Mouse (Mus musculus): ENCODE results near the gene Cflar. TPM values are rescaled to one million over a fixed set of nuclear protein-coding genes. Genes with fewer than 3 reads are reported as not detected.

The Cflar gene
- polyA plus RNA-seq, 1 experiment from 2014 or later: 73.1 TPM

DNA sequence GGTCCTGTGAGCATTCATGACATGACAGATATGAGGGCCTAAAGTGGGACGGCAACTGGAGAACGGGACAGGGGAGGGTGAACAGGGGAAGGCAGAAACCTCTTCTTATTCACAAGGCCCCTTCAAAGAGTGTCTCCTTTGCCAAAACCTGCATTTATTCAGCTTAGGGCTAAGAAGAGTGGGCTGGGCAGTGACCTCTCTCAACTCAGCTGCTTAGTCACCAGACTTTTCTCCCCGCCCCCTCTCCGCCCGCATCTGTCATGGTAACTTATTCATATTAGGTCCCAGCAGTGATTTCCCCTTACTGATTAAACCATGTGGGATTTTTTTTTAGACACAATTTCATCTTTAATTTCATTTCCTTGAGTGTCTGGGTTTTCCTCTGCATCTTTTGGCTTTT is 14.5 kb downstream of the Cflar start:
- ATAC-seq: no peak
- in situ Hi-C loops (cut with MboI; ENCODE audit: low pct_unique_long_range_greater_than_20kb): no loop called here
- DNase-seq (ENCODE audit: low read depth, low spot score): no peak
- POLR2A ChIA-PET: interaction anchor here (0.7 kb wide), 1 partner anchor 12 kb away, joined by 4 read pairs; no protein-coding TSS in a partner anchor
- TF ChIP-seq CTCF (IDR thresholded peaks at IDR 0.05): no peak
- H3K27me3 ChIP-seq: no peaks in the 10 kb centered on the region
- CTCF ChIA-PET: no interaction called here

DNA sequence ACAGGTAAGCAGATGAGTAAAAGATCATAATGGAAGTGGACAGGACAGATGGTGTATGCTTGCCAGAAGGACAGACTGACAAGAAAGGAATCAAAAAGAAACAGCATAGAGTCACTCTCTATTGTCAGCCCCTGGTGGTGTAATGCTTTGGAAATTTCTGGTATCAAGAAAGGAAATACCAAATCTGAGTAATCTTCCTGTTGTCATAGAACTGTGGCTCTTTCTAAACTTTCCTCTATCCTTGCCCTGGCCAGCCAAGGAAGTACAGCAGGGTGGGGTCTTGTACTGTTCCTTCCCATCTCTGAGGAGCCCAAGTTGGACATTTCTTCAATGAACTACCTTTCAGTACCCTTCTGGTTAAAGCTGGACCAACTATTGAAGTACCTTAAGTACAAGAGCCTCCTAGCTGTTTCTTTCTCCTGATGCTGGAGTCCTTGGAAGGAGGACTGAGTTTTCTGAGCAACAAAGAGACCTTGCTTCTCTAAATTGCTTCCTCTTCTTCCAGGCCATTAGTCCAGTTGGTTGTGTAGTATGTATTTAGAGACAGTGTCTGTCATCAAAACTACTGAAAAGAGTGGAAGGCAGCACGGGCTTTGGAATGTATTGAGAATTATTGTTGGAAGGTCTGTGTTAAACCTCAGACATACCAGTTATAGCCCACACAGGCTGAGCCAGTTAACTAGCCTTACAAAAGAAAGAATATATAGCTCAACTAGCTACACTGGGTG is 15.9 kb downstream of the Cflar start:
- POLR2A ChIA-PET: interaction anchor here (1.2 to 1.4 kb wide), 2 partner anchors 9 to 12 kb away, joined by 3 to 6 read pairs; no protein-coding TSS in a partner anchor

GRCm38 (mm10) chr1:58727747-58728589 is 16.7 kb downstream of the Cflar start:
- CTCF ChIA-PET: interaction anchor here (1.1 kb wide), 1 partner anchor 13 kb away, joined by 3 read pairs; no protein-coding TSS in a partner anchor

More for the DNA sequence above, 15.9 kb downstream of the Cflar start:
- CTCF ChIA-PET: interaction anchor here (1.1 kb wide), 1 partner anchor 14 kb away, joined by 3 read pairs; no protein-coding TSS in a partner anchor
- in situ Hi-C loops (cut with MboI; ENCODE audit: low pct_unique_long_range_greater_than_20kb): no loop called here
- ATAC-seq (no peak), DNase-seq (ENCODE audit: low read depth, low spot score) (no peak)
- no peaks in the 10 kb centered on the region for H3K27me3 ChIP-seq
- no peak for TF ChIP-seq CTCF (IDR thresholded peaks at IDR 0.05)

DNA sequence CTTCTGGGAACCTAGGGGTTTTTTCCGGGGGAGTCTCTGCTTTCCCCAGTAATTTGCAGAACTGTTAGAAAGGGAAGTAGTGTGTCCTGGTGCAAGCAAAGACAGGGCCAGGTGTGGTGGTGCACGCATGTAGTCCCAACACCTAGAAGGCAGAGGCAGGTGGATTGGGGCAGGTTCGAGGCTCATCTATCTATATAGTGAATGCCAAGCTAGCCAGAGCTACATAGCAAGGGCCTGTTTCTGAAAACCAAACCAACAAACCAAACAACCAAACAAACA is 17.2 kb downstream of the Cflar start:
- DNase-seq (ENCODE audit: low read depth, low spot score) (no peak), ATAC-seq (no peak)
- ChIA-PET CTCF (interaction anchor here (1.1 kb wide), 1 partner anchor 12 kb away, joined by 3 read pairs; no protein-coding TSS in a partner anchor), POLR2A (interaction anchor here (1.4 kb wide), 1 partner anchor 13 kb away, joined by 6 read pairs; no protein-coding TSS in a partner anchor)
- in situ Hi-C loops (cut with MboI; ENCODE audit: low pct_unique_long_range_greater_than_20kb): no loop called here
- no peak for TF ChIP-seq CTCF (IDR thresholded peaks at IDR 0.05)
- H3K27me3 ChIP-seq: no peaks in the 10 kb centered on the region

More at GRCm38 (mm10) chr1:58727747-58728589, 16.7 kb downstream of the Cflar start:
- POLR2A ChIA-PET: interaction anchor here (1.2 to 1.4 kb wide), 2 partner anchors 9 to 12 kb away, joined by 3 to 6 read pairs; no protein-coding TSS in a partner anchor
- DNase-seq (ENCODE audit: low read depth, low spot score): no peak
- in situ Hi-C loops (cut with MboI; ENCODE audit: low pct_unique_long_range_greater_than_20kb): no loop called here
- H3K27me3 ChIP-seq: no peaks in the 10 kb centered on the region
- TF ChIP-seq CTCF (IDR thresholded peaks at IDR 0.05): no peak
- no peak for ATAC-seq

DNA sequence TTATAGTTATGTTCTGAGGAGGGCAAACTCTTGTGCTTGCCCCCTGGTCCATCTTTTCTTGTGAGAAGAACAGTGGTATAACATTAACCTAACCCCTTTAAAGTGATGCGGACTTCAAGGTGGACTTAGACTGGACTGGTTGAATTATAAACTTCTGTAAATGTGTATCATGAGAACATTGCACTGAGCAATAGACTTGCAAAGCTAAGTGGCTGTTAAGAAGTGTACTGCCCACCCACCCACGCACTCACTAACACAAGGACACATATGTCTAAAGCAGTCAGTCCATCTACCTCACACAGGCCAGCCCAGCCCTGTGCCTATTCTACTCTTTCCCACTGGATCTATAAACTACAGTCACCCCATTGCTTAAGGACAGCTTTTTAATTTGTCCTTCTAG is 22.3 kb downstream of the Cflar start:
- TF ChIP-seq CTCF (IDR thresholded peaks at IDR 0.05): no peak
- DNase-seq (ENCODE audit: low read depth, low spot score): no peak
- no peak for ATAC-seq
- no peaks in the 10 kb centered on the region for H3K27me3 ChIP-seq
- in situ Hi-C loops (cut with MboI; ENCODE audit: low pct_unique_long_range_greater_than_20kb): no loop called here
- CTCF ChIA-PET: no interaction called here
- POLR2A ChIA-PET: no interaction called here

- DNase-seq (ENCODE audit: low read depth, low spot score): no peak
- POLR2A ChIA-PET: no interaction called here
- CTCF ChIA-PET: interaction anchor here (0.9 to 1.2 kb wide), 2 partner anchors 11 to 13 kb away, joined by 3 to 4 read pairs; no protein-coding TSS in a partner anchor
- no peak for TF ChIP-seq CTCF (IDR thresholded peaks at IDR 0.05)
- H3K27me3 ChIP-seq: no peaks in the 10 kb centered on the region
- ATAC-seq: no peak
- in situ Hi-C loops (cut with MboI; ENCODE audit: low pct_unique_long_range_greater_than_20kb): no loop called here
Observed at GRCm38 (mm10) chr1:58734043-58734920, 23.0 kb downstream of the Cflar start.

DNA sequence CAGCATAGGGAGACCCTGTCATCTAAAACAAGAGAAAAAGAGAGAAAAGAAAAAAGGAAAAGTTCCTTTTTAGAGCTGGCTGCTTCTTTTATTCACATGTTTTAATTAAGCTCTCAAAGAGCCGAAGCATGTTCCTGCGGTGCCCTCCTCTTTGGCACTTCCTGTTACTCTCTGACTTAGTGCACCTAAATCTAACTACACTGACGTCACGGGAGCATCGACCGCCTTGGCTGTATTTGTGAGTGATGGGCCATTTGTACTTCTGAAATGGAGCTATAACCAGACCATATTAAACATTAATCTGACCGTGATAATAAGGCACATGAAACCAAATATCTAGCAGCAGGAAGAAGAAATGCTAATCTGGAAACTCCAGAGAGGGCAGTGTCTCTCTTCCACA is 24.7 kb downstream of the Cflar start:
- no peaks in the 10 kb centered on the region for H3K27me3 ChIP-seq
- no peak for DNase-seq (ENCODE audit: low read depth, low spot score)
- TF ChIP-seq CTCF (IDR thresholded peaks at IDR 0.05): no peak
- ChIA-PET CTCF (interaction anchor here (0.7 kb wide), 1 partner anchor 12 kb away, joined by 3 read pairs; no protein-coding TSS in a partner anchor), POLR2A (interaction anchor here (0.5 to 1.1 kb wide), 2 partner anchors 11 to 19 kb away, joined by 3 to 9 read pairs; no protein-coding TSS in a partner anchor)
- no peak for ATAC-seq
- in situ Hi-C loops (cut with MboI; ENCODE audit: low pct_unique_long_range_greater_than_20kb): no loop called here

DNA sequence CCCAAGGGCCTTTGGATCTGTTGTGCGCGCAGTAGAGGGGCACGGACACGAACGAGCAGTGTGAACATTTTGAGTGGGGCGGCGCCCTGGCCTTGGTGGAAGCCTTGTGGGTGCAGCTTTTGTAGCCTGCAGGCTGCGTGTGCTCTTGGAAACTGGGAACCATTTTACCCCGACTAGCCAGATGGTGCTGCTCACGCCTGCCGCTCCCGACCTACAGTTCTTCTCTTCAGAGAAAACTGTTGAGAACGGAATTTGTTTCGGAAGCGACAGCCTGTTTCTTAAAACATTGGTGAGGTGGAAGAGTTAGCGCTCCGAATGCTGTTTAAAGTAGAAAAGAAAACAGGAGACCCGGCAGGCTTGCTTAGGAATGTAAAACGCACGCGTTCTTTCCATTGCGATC is 25.7 kb downstream of the Cflar start:
- CTCF ChIA-PET: no interaction called here
- POLR2A ChIA-PET: no interaction called here
- DNase-seq (ENCODE audit: low read depth, low spot score): no peak

DNA sequence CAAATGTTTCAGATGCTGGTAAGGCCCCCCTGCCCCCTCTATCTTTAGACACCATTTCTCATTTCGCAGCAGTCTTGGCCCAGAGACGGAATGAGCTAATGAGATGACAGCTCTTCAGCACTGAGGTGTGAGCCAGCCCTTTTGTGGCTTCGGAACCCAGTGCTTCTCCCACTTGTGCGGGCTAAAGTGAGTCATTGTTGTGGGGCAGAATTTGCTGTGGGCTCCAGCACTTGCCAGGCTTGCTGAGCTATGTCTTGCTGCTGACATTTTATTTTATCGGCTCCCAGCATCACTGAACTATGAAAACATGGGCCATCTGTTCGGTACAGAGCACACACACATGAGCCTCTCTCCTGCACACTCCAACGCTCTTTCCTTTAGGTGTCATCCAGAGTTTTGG is 28.2 kb downstream of the Cflar start:
- POLR2A ChIA-PET: interaction anchor here (0.5 kb wide), 1 partner anchor 57 kb away, joined by 4 read pairs; no protein-coding TSS in a partner anchor
- TF ChIP-seq CTCF (IDR thresholded peaks at IDR 0.05): no peak
- in situ Hi-C loops (cut with MboI; ENCODE audit: low pct_unique_long_range_greater_than_20kb): no loop called here
- ATAC-seq: peak; percentile 34
- CTCF ChIA-PET: interaction anchor here (0.8 to 1.7 kb wide), 3 partner anchors 14 to 27 kb away, joined by 3 to 5 read pairs (median 4); no protein-coding TSS in a partner anchor
- no peak for DNase-seq (ENCODE audit: low read depth, low spot score)
- H3K27me3 ChIP-seq: no peaks in the 10 kb centered on the region

More for the DNA sequence above, 25.7 kb downstream of the Cflar start:
- ATAC-seq: no peak
- no peaks in the 10 kb centered on the region for H3K27me3 ChIP-seq
- TF ChIP-seq CTCF (IDR thresholded peaks at IDR 0.05): no peak
- in situ Hi-C loops (cut with MboI; ENCODE audit: low pct_unique_long_range_greater_than_20kb): no loop called here

Measured in Patski (cell line).